Mouse (Mus musculus): ENCODE measurements around the gene Dnajc8.

Dnajc8 gene

GRCm38 (mm10) chr4:132535406-132536121, at the start of gene Dnajc8:
Gene Dnajc8, plus strand, starts transcription at chr4:132535550.
- DNase-seq (ENCODE audit: low spot score in 2 of 2) = peak; percentile 92 to 93

- DNase-seq (ENCODE audit: low spot score in 2 of 2) = no peak
Observed at GRCm38 (mm10) chr4:132488521-132488920, 46.8 kb upstream of the Dnajc8 start.

- no peak for DNase-seq (ENCODE audit: low spot score in 2 of 2)
Observed at GRCm38 (mm10) chr4:132488976-132489375, 46.4 kb upstream of the Dnajc8 start.

- DNase-seq (ENCODE audit: low spot score in 2 of 2) = no peak
Observed at GRCm38 (mm10) chr4:132490273-132491010, 44.9 kb upstream of the Dnajc8 start.

GRCm38 (mm10) chr4:132491057-132491456, 44.3 kb upstream of the Dnajc8 start:
- DNase-seq (ENCODE audit: low spot score in 2 of 2) = no peak

GRCm38 (mm10) chr4:132491748-132492147, 43.6 kb upstream of the Dnajc8 start:
- peak; percentile 16 to 23 for DNase-seq (ENCODE audit: low spot score in 2 of 2)

GRCm38 (mm10) chr4:132492178-132493060, 42.9 kb upstream of the Dnajc8 start:
- peak; percentile 40 to 51 for DNase-seq (ENCODE audit: low spot score in 2 of 2)

GRCm38 (mm10) chr4:132494271-132494918, 41.0 kb upstream of the Dnajc8 start:
- DNase-seq (ENCODE audit: low spot score in 2 of 2) = no peak

GRCm38 (mm10) chr4:132501639-132502038, 33.7 kb upstream of the Dnajc8 start:
- DNase-seq (ENCODE audit: low spot score in 2 of 2) = no peak

- no peak for DNase-seq (ENCODE audit: low spot score in 2 of 2)
Observed at GRCm38 (mm10) chr4:132503344-132503743, 32.0 kb upstream of the Dnajc8 start.

GRCm38 (mm10) chr4:132505034-132505738, 30.2 kb upstream of the Dnajc8 start:
- DNase-seq (ENCODE audit: low spot score in 2 of 2) = no peak

GRCm38 (mm10) chr4:132505800-132506199, 29.6 kb upstream of the Dnajc8 start:
- DNase-seq (ENCODE audit: low spot score in 2 of 2) = no peak

GRCm38 (mm10) chr4:132506250-132506649, 29.1 kb upstream of the Dnajc8 start:
- DNase-seq (ENCODE audit: low spot score in 2 of 2) = no peak

GRCm38 (mm10) chr4:132507210-132507609, 28.1 kb upstream of the Dnajc8 start:
- no peak for DNase-seq (ENCODE audit: low spot score in 2 of 2)

- peak; percentile 64 to 74 for DNase-seq (ENCODE audit: low spot score in 2 of 2)
Observed at GRCm38 (mm10) chr4:132509621-132510296, 25.6 kb upstream of the Dnajc8 start.

- peak; percentile 97 to 98 for DNase-seq (ENCODE audit: low spot score in 2 of 2)
Observed at GRCm38 (mm10) chr4:132510352-132510798, 25.0 kb upstream of the Dnajc8 start, which contains the start of gene Sesn2. Gene Sesn2, minus strand, starts transcription at chr4:132510501.

GRCm38 (mm10) chr4:132512080-132512479, 23.3 kb upstream of the Dnajc8 start:
- DNase-seq (ENCODE audit: low spot score in 2 of 2) = no peak

GRCm38 (mm10) chr4:132513395-132514273, 21.7 kb upstream of the Dnajc8 start:
- no peak for DNase-seq (ENCODE audit: low spot score in 2 of 2)

GRCm38 (mm10) chr4:132514555-132515135, 20.7 kb upstream of the Dnajc8 start:
- peak; percentile 69 to 84 for DNase-seq (ENCODE audit: low spot score in 2 of 2)
